Mouse (Mus musculus): ENCODE results near the gene Reln. TPM values are rescaled to one million over a fixed set of nuclear protein-coding genes. Genes with fewer than 3 reads are reported as not detected.

Reln gene
- polyA plus RNA-seq, 1 experiment from 2014 or later, result 2.8 TPM

GRCm38 (mm10) chr5:21844676-21845075 is 499.8 kb downstream of the Reln start:
- no peaks in the 10 kb centered on the region for H3K27me3 ChIP-seq (ENCODE audit: control insufficient read depth, insufficient read depth, low read length)
- H3K9me3 ChIP-seq (ENCODE audit: control insufficient read depth, low read length), result no peaks in the 10 kb centered on the region
- no peak for ATAC-seq (ENCODE audit: insufficient number of reproducible peaks, insufficient read depth, low FRiP score, low read depth)
- no peak overlapping the region for H3K27ac ChIP-seq (replicated peaks in 1 of 2; ENCODE audit: control insufficient read depth in 1 of 2, insufficient read depth in 1 of 2, low read depth in 2 of 2, low read length in 2 of 2)
- H3K9ac ChIP-seq (ENCODE audit: low read length), result no peak overlapping the region
- 70% methylated on average over 4 of the region's 4 CpGs for WGBS
- no peak overlapping the region for H3K4me3 ChIP-seq (ENCODE audit: control insufficient read depth in 1 of 2, insufficient read depth in 1 of 2, low read depth in 1 of 2, low read length in 2 of 2)
- H3K4me2 ChIP-seq (ENCODE audit: low read length), result no peak overlapping the region
- no peaks in the 10 kb centered on the region for H3K4me1 ChIP-seq (ENCODE audit: control insufficient read depth in 2 of 2, insufficient read depth in 2 of 2, low read length in 2 of 2)
- H3K36me3 ChIP-seq (ENCODE audit: control insufficient read depth, insufficient read depth, low read length), result no peaks in the 10 kb centered on the region

Other genes starting within 250 kb of the Reln start
- 31.7 and 33.8 TPM in 2 replicates for gene Orc5, start 205.7 kb upstream of the Reln start, polyA plus RNA-seq (2014; fragmentation: Nextera tagmentation; extraction: Ambion mirVana)